Mouse (Mus musculus) heart, postnatal 0 days (tissue): Measurements from ENCODE around the gene Actl6b. TPM values are rescaled to one million over a fixed set of nuclear protein-coding genes. Genes with fewer than 3 reads are reported as not detected.
A peak's percentile ranks its signal among the peaks of the same experiment; 100 is the strongest.

Experiments used
- ATAC-seq: fragments of 200-750 bp; cut with Nextera tagmentation; 2 replicates; pipeline ENCODE4 v1.8.0; 2017; ENCODE audit warnings: low read depth, moderate number of reproducible peaks, moderate library complexity; ENCODE audit not compliant: insufficient read depth
- DNase-seq: peaks from one replicate; pipeline ENCODE4 v3.0.0-alpha.2; 2016; ENCODE audit warnings: low spot score
- H3K27ac ChIP-seq: fragments of 300-500 bp; sonication (generic); 2 replicates; pipeline ENCODE4 v1.5.1; 2014; ENCODE audit warnings: low read depth, mild to moderate bottlenecking
- H3K27me3 ChIP-seq: fragments of 300-500 bp; sonication (generic); 2 replicates; pipeline ENCODE4 v1.6.1; 2014; ENCODE audit warnings: low read length, mixed read lengths; ENCODE audit not compliant: control insufficient read depth, insufficient read depth
- H3K36me3 ChIP-seq: fragments of 300-500 bp; sonication (generic); replicated peaks from 2 replicates; pipeline ENCODE4 v1.6.1; 2014; ENCODE audit warnings: low read length, mixed read lengths; ENCODE audit not compliant: control insufficient read depth, insufficient read depth
- H3K4me1 ChIP-seq: fragments of 300-500 bp; sonication (generic); 2 replicates; pipeline ENCODE4 v1.6.1; 2014; ENCODE audit warnings: antibody characterized with exemption; ENCODE audit not compliant: control insufficient read depth, insufficient read depth
- H3K4me2 ChIP-seq: fragments of 300-500 bp; sonication (generic); 2 replicates; pipeline ENCODE4 v1.6.1; 2014; ENCODE audit warnings: low read depth, mild to moderate bottlenecking, low read length, moderate library complexity
- H3K4me3 ChIP-seq: fragments of 300-500 bp; sonication (generic); 2 replicates; pipeline ENCODE4 v1.5.1; 2014; ENCODE audit warnings: low read depth, low read length
- H3K9ac ChIP-seq: fragments of 300-500 bp; sonication (generic); replicated peaks from 2 replicates; pipeline ENCODE4 v1.6.1; 2014; ENCODE audit warnings: low read depth, low read length, mixed read lengths
- H3K9me3 ChIP-seq: fragments of 300-500 bp; sonication (generic); replicated peaks from 2 replicates; pipeline ENCODE4 v1.6.1; 2016; ENCODE audit warnings: low read length; ENCODE audit not compliant: control insufficient read depth
- CTCF ChIP-seq: IDR thresholded peaks from 2 replicates; pipeline ENCODE4 v1.5.1; 2016; ENCODE audit warnings: antibody characterized with exemption, control low read depth, low read depth
- EP300 ChIP-seq: IDR thresholded peaks from 2 replicates; pipeline ENCODE4 v1.6.1; 2016; ENCODE audit warnings: antibody characterized with exemption, low read depth
- WGBS: fragments of 180-500 bp; shearing (Covaris S2); extraction: QIAGEN DNeasy Blood & Tissue Kit; methylation state at CpG from one replicate; pipeline ENCODE4 v1.1.7; 2014; 5-methylcytosine and 5-hydroxymethylcytosine counted together
- polyA plus RNA-seq: library from polyadenylated mRNA; unstranded; fragments of >200 nt; fragmentation: Nextera tagmentation; extraction: Ambion mirVana; gene quantifications from 2 replicates; pipeline ENCODE4 v1.2.1, GENCODE M21; 2015
- total RNA-seq: library from RNA; depleted of rRNA; stranded (reverse); fragments of >200 nt; gene quantifications from 2 replicates; pipeline ENCODE4 v1.2.3, GENCODE M21; 2014; ENCODE audit warnings: low replicate concordance

Actl6b gene
- total and polyA plus RNA-seq, 2 experiments from 2014 or later = not detected

GRCm38 (mm10) chr5:137561556-137561955 is 8.2 kb downstream of the Actl6b start:
- 51% methylated on average over 6 of the region's 6 CpGs for WGBS
- Histone ChIP-seq H3K27me3 (peaks cover 5% of the 10 kb centered on the region), H3K27ac (no peak overlapping the region), H3K4me2 (no peak overlapping the region), H3K4me1 (no peaks in the 10 kb centered on the region), H3K9ac (no peak overlapping the region), H3K4me3 (no peak overlapping the region), H3K9me3 (no peaks in the 10 kb centered on the region), H3K36me3 (no peaks in the 10 kb centered on the region)
- DNase-seq = no peak
- no peak for ATAC-seq
- TF ChIP-seq EP300 (no peak), CTCF (no peak)

- 55% methylated on average over 10 of the region's 10 CpGs for WGBS
Measured at GRCm38 (mm10) chr5:137562965-137563364, 9.6 kb downstream of the Actl6b start.

GRCm38 (mm10) chr5:137565744-137566143 is 12.4 kb downstream of the Actl6b start:
- TF ChIP-seq CTCF (no peak), EP300 (no peak)
- H3K4me2 ChIP-seq = no peak overlapping the region
- no peak overlapping the region for H3K9ac ChIP-seq
- no peak overlapping the region for H3K4me3 ChIP-seq
- H3K27me3 ChIP-seq = no peaks in the 10 kb centered on the region
- ATAC-seq = no peak
- no peak for DNase-seq
- no peaks in the 10 kb centered on the region for H3K36me3 ChIP-seq
- 71% methylated on average over 6 of the region's 6 CpGs for WGBS
- H3K9me3 ChIP-seq = no peaks in the 10 kb centered on the region
- H3K4me1 ChIP-seq = no peaks in the 10 kb centered on the region
- no peak overlapping the region for H3K27ac ChIP-seq

More at GRCm38 (mm10) chr5:137562965-137563364, 9.6 kb downstream of the Actl6b start:
- no peak overlapping the region for H3K9ac ChIP-seq
- no peak overlapping the region for H3K27ac ChIP-seq
- no peak for TF ChIP-seq EP300
- no peak for TF ChIP-seq CTCF
- H3K9me3 ChIP-seq = no peaks in the 10 kb centered on the region
- DNase-seq (no peak), ATAC-seq (no peak)
- H3K4me1 ChIP-seq = no peaks in the 10 kb centered on the region
- no peak overlapping the region for H3K4me3 ChIP-seq
- H3K36me3 ChIP-seq = no peaks in the 10 kb centered on the region
- H3K4me2 ChIP-seq = no peak overlapping the region
- peaks cover 5% of the 10 kb centered on the region for H3K27me3 ChIP-seq

- Histone ChIP-seq H3K27ac (no peak overlapping the region), H3K4me3 (no peak overlapping the region), H3K27me3 (no peaks in the 10 kb centered on the region), H3K9me3 (no peaks in the 10 kb centered on the region), H3K4me1 (no peaks in the 10 kb centered on the region), H3K4me2 (no peak overlapping the region), H3K9ac (no peak overlapping the region), H3K36me3 (no peaks in the 10 kb centered on the region)
- ATAC-seq (no peak), DNase-seq (no peak)
- TF ChIP-seq CTCF (no peak), EP300 (no peak)
- 88% methylated on average over 5 of the region's 5 CpGs for WGBS
Measured at GRCm38 (mm10) chr5:137566416-137566815, 13.1 kb downstream of the Actl6b start.

- Histone ChIP-seq H3K4me3 (no peak overlapping the region), H3K9me3 (no peaks in the 10 kb centered on the region), H3K27ac (no peak overlapping the region), H3K4me2 (no peak overlapping the region), H3K36me3 (no peaks in the 10 kb centered on the region), H3K4me1 (no peaks in the 10 kb centered on the region), H3K9ac (no peak overlapping the region), H3K27me3 (0 out of 2 replicates have a peak, but pooled peaks cover 3% of the 10 kb centered on the region)
- ATAC-seq (no peak), DNase-seq (no peak)
- 70% methylated on average over 8 of the region's 8 CpGs for WGBS
- TF ChIP-seq CTCF (no peak), EP300 (no peak)
Measured at GRCm38 (mm10) chr5:137568223-137568798, 15.0 kb downstream of the Actl6b start.

GRCm38 (mm10) chr5:137569031-137569430 is 15.7 kb downstream of the Actl6b start:
- no peaks in the 10 kb centered on the region for H3K9me3 ChIP-seq
- 0 out of 2 replicates have a peak, but pooled peaks cover 3% of the 10 kb centered on the region for H3K27me3 ChIP-seq
- DNase-seq (no peak), ATAC-seq (0 out of 2 replicates have a peak, but pooled peaks have one; percentile 20)
- H3K27ac ChIP-seq = no peak overlapping the region
- no peak overlapping the region for H3K4me3 ChIP-seq
- no peak overlapping the region for H3K9ac ChIP-seq
- H3K4me1 ChIP-seq = no peaks in the 10 kb centered on the region
- no peaks in the 10 kb centered on the region for H3K36me3 ChIP-seq
- WGBS = 50% methylated on average over 12 of the region's 12 CpGs
- TF ChIP-seq EP300 (no peak), CTCF (no peak)
- no peak overlapping the region for H3K4me2 ChIP-seq
